Mouse (Mus musculus) heart, adult 8-10 months (tissue): Measurements from ENCODE around the gene Hscb. TPM values are rescaled to one million over a fixed set of nuclear protein-coding genes. Genes with fewer than 3 reads are reported as not detected.
A peak's percentile ranks its signal among the peaks of the same experiment; 100 is the strongest.
"Not testable (repeated sequence)": the region's sequence is repeated elsewhere in the genome, so short reads cannot be mapped to it uniquely, and the experiment has no call there.

ENCODE experiments used
- DNase-seq: peaks from one replicate; pipeline ENCODE4 v3.0.0; 2022; ENCODE audit warnings: low spot score
- total RNA-seq, 4 experiments: library from RNA; stranded (reverse); gene quantifications; 2 replicates each; pipeline ENCODE4 v1.2.4; 2022

The Hscb gene
- 10 to 100 TPM; 17.6 to 21.4 (median 20.4) TPM for total RNA-seq

DNA sequence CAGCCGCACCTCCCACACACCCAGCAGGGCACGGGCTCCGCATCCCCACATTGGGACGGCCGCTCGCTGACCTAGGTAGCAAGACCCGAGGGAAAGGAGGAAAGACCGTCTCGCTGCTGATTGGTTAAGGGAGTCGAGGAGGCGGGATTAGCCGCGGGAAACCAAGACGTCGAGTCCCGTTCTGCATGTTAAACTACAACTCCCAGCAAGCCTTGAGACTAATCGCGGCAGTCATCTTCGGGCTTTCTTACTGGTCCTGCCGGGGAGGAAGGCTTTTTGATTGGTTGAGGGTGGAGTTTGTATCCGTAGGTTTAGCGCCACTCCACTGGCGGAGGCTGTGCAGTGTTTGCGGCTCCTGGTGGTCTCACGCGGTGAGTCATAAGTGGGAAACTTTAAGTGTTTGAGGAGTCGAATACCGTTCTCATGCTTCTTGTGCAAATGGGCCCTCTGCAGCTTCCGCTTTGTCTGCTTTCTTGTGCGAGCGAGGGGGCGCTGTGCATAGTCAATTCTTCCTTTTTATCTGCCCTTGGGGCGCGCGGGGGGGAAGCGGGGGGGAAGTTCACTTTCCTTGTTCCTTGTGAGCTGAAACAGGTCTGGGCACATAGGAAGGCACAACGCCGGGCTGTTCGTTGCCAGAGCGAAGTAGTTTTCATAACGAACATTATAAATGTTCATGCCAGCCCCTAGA lies at the start of gene Hscb, which contains the start of gene Chek2:
Gene Hscb (minus strand): TSS at position 100 of the 688 bp plus-strand sequence.
Gene Chek2 (plus strand): TSS at position 302 of the 688 bp plus-strand sequence.
- DNase-seq: peak; percentile 99

DNA sequence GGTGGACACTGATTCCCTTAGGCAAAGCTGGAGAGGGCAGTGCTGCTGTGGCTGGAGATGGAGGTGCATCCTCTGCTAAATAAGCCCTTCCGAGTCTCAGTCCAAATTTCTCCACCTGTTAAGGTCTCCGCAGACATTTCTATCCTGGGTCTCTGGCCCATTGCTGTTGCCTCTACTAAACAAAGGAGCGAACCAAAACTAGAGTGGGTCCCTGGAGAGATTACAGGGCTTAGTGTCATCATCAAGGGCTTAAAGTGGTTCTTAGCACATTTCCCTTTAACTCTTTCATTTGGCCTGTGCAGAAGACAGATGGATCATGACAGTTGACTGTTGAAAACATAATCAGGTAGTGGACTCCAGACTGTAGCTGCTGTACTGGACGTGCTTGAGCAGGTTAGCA lies 49.0 kb upstream of the Hscb start:
- no peak for DNase-seq

DNA sequence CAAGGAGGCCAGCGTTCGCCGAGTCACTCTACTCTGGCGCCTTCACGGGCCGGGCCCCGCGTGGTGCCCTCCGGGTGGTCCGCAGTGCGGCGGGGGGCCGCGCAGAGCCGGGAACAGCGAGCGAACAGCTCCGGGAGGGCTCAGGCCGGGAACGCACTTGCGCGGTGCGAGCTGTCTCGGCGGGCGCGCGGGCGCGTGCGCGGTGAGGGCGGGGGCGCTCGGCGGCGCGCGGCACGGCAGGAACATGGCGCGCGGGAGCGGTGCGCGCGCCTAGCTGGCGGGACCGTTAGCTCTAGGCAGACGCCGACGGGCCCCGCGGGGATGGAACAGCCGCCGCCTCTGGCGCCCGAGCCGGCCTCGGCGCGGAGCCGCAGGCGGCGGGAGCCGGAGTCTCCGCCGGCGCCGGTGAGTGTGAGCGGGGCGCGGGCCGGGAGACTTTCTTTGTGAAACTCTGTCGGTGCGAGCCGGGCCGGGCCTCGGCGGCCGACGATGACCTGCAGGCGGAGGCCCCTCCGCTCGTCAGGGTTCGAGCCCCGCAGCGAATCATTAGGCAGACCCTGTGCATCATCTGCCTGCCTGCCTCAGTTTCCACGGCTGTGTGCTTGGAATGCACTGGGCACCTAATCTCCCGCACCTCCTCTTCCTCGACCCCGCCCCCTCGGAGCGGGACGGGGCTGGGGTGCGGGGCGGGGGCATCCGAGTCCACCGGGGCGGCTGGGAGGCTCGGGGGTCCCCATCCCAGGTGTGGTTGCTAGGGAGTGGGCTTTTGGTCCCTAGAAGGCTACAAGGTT lies 40.2 kb upstream of the Hscb start, which contains the start of gene Ttc28:
Gene Ttc28 (plus strand): TSS at position 220 of the 791 bp plus-strand sequence.
- DNase-seq: peak; percentile 85

DNA sequence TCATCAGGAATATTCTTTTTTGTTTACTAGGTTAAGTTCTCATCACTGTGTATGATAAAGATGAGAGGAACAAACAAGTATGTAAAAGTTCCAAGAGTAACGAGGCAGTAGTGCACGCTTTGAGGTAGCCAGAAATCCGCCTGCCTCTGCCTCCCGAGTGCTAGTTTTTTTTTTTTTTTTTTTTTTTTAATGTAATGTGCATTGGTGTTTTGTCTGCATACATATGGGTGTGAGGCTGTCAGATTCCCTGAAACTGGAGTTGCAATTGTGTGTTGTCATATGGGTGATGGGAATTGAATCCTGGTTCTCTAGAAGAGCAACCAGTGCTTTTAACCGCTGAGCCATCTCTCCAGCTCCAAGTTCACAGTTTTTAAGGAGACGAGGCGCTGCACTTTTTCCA lies 39.5 kb upstream of the Hscb start:
- no peak for DNase-seq

DNA sequence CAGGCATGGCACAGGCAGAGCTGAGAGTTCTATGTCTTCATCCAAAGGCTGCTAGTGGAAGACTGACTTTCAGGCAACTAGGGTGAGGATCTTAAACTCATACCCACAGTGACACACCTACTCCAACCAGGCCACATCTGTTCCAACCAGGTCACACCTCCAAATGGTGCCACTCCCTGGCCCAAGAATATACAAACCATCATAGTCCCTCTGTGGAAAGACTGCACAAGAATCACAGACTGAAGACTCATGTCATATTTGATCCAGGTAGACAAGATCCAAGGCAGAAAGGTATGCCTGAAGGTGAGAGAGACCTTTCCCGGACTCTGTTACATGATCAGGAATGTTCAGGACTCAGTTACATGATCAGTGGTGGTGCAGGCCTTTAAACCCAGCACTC lies 38.9 kb upstream of the Hscb start:
- not testable (repeated sequence) for DNase-seq

DNA sequence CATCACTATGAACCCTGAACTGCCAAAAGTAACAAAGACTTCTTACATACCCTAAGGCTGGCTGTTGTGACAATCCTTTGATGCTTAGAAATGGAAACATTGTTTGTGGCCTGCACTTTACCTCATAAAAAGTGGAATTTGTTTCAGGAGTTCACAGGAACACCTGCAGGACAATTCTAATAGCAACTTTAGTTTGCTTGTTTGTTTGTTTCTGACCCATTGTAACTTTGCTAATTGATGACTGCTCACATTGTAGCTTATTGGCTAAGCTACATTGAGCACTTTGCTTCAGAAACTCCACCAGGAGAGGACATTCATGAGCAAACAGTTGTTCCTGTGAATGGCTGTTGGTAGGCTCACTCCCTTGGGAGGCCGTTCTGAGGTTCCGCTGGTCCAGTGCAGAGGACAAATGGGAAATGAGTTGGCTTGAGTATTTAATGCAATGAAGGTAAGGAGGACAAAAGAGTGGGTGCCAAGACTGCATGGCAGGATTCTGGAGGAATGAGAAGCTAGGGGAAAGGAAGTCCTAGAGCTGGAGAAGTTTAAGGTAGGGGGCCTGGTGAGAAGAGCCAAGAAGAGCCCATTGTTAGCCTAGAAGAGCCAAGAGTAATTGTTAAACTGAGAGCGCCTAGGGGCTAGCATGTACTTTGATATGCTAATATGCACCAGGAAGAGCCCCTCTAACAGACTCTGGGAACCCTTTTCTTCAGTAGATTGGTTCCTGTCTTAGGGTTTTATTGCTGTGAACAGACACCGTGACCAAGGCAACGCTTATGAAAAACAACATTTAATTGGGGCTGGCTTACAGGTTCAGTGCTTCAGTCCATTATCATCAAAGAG lies 38.3 kb upstream of the Hscb start:
- no peak for DNase-seq

DNA sequence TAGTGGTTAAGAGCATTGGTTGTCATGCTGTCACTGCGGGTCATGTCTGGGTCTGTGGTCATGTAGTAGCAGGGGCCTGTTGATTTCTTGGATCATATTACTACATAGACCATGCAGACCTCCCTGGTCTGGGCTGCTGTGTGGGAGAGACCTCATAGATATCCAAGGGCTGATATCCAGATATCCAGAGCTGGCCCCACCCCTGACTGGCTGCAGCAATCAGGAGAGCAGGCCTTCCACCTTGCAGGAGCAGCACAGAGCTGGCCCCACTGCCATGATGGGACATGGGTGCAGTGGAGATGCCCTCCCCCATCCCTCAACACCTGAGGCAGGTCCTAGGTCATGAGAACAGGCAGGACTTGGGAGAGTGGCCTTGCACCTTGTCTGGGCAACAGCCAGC lies 35.7 kb upstream of the Hscb start:
- no peak for DNase-seq

DNA sequence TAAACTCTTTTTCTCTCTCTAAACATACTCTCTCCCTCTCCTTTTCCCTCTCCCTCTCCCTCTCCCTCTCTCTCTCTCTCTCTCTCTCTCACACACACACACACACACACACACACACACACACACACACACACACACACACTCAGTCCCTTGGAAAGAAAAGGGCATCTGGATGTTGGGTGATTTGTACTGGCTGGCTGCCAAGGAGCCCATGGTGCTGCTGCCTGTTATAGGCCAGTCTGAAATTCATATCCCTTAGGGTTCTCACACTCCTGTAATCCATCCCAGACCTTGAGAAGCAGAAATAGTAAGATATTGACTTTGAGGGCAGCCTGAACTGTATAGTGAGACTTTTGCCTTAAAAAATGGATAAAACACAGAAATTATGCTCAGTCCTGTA lies 35.1 kb upstream of the Hscb start:
- DNase-seq: no peak

DNA sequence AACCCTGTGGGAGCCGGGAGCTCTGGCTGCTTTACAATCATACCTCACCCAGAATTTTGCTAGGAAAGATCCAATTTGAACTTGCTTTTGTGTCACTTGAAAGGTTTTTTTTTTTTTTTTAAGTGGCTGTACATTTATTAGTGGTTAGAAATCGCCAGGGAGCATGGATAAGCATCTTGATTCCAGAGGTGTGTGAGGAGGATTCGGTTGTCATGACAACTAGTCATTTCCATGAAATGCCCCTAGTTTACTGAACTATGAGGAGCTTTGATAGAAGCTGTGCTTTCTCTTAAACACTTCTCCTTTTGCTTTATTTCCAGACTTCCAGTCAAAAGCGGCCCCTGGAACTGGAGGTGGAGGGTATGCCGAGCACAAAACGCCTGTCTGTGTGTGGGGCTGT lies 33.6 kb upstream of the Hscb start:
- DNase-seq: no peak

DNA sequence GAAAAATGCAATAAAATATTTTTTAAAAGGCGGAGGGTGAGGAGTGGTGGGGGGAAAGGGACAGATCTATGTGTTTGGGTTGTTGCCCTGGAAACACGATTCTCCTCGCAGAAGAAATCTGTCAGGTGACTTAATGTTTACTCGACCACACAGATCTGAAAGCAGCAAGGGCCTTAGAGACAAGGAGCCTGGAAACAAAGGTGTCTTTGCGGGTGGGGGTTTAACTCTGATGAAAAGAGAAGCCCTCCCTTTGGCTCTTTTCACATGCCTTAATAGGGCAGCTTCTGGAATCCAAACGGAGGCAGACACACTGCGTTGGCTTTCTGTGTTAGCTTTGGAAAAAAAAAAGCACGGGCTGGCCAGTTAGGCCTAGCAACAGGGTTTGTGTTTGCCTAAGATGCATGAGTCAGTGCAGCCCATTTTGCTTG lies 29.7 kb upstream of the Hscb start:
- DNase-seq: peak; percentile 35

DNA sequence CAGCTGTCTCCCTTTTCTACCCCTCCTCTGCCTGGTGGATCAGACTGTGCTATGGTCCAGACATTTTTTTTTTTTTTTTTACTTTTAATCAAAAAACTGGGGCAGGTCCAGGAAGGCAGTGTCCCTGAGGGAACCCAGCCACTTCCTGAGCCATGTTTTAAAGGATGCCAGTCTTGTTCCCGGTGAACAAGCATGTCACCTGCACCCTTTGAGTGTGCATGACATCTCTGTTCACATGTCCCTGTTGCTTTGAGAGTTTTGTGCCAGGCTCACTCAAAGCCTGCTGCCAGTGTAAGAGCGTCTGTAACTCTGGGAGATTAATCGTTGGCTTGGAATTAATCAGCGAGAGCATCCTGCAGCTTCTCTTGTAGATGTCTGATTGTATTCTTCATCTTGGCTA lies 28.9 kb upstream of the Hscb start:
- DNase-seq: no peak

DNA sequence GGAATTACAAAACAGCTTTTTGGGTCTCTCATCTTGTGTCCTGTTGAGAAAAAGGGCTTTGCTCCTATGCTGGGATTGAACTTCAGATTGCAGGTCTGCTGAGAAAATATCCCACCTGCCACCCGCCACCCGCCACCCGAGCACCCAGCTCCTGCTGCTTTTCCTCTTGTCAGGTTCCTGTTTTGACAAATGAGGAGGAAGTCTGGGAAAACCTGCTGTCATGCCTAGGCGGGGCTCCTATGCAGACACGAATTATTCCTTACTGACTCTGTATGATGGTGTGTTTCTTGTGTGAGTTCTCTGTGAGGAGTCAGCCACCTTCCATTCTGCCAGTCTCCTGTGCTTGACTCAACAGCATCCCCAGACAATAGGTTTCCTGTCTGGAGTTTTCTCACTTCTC lies 20.9 kb upstream of the Hscb start:
- no peak for DNase-seq

DNA sequence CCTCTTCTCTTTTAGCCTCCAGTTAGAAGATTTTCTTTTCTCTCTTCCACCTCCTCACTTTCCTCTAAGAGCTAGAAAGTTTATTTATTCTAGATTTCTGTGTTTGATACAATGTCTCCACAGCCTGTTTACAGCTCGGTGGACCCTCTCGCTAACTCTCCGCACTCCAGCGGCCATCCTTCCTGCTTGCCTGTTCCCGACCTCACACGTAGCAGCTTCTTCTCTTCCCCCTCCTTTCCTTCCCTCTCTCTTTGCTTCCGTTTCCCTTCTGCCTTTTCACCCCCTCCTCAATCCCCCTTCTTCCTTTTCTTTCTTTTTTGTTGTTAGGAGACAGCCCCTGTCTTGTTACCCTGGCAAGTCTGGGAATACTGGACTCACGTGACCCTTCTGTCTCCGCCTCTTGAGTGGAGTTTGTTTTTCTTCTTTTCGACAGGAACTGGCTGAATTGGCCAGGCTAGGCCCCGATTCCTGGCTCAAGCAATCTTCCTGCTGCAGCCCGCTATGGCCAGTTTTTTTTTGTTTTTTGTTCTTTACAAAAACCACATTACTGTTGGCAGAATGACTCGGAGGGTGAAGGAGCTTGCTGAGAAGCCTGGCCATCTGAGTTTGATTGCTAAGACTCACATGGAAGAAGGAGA lies 19.6 kb upstream of the Hscb start:
- peak; percentile 89 for DNase-seq

DNA sequence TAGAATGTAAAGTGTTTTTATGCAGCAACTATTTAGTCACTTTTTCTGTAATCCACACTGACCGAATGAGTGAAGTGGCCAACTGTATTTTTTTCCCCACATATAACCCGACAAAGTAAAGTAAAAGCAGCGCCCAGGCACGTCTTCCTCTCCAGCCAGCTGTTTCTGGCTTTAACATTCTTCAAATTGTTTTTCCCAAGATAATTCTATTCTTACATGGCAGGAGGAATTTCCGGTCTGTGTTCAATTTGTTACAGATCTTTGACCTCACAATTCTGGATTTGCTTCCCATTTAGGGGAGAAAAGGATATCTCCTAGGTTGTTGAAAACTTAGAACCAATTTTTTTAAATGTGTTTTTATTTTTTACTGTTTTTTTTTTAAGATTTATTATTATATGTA lies 17.5 kb upstream of the Hscb start:
- peak; percentile 76 for DNase-seq

DNA sequence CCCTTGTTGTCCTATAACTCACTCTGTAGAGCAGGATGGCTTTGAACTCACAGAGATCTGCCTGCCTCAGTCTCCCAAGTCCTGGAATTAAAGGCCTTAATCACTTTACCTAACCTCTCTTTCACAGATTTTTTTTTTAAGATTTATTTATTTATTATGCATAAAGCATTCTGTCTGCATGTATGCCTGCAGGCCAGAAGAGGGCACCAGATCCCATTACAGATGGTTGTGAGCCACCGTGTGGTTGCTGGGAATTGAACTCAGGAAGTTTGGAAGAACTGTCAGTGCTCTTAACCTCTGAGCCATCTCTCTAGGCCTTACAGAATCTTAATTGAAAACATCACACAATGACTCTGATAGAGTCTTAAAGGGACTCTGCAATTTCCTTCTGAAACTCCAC lies 13.4 kb upstream of the Hscb start:
- no peak for DNase-seq

DNA sequence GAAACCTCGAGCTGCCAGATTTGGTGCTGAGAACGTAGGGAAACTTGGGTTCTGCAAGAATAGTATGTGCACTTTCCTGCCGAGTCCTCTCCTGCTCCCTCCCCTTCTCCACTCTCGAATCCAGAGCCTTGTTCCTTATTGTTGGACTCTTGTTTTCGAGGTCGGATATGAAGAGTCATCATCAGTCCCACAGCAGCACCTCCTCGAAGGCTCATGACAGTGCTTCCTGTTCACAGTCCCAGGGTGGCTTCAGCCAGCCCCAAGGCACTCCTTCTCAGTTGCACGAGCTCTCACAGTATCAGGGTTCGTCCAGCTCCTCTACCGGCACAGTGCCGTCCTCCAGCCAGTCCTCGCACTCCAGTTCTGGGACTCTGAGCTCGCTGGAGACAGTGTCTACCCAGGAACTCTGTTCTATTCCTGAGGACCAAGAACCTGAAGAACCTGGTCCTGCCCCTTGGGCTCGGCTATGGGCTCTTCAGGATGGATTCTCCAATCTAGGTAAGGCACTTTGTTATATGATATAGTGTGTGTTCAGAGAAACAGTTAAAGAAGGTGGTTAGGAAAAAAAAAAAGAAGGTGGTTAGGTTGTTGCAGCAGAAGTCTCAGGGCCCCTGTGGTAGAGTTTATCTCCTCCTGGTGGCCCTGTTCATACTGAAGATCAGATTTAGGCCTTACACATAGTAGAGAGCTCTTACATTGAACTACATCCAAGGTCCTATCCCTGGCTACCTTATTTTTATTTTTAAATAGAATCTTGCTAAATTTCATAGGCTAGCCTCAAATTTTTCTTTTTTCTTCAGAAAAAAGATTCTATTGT lies 1.7 kb upstream of the Hscb start:
- DNase-seq: no peak

DNA sequence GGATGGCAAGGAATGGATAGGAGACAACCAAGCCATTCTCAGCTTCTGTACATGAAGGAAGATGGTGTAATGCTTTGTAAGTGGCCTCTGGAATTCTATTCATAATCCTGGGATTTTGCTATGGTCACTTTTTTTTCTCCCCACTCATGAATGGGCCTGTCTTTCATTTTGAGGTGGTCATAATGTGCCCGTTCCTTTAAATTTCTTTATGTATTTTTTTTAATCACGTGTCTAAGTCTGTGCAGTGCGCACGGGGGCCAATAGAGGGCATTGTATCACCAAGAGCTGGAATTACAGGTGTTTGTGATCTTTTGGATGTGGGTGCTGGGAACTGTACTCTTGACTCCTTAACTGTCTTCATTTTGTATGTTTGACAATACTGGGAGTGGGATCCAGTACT lies 888 bp upstream of the Hscb start:
- DNase-seq: peak; percentile 45

DNA sequence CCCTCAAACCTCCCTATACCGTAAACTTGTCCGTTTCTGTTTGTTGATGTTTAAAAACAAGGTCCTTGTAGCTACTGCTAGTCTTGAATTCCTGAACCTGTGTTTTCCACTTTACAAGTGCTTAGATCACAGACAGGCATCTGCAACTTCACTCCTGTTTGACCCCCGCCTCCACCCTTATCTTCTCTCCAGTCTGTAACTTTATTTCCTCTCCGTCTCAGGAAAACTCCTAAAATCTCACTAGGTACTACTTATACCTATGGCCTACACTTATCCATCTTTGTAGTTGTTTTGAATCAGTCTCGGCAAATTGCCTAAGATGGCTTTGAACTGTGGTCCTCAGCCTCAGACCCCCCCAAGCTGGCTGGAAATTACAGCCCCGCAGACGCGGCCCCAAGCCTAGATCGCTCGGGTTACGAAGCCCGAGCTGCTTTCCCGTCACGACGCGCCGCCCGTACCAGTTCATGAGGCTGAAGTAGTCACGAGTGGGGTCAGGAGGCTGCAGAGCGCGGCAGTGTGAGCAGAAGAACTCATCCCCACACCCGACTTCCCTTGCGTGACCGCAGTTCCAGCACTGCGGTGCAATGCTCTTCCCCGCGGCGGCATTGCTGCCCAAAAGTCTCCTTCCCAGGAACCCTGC lies 419 bp downstream of the Hscb start:
- no peak for DNase-seq

DNA sequence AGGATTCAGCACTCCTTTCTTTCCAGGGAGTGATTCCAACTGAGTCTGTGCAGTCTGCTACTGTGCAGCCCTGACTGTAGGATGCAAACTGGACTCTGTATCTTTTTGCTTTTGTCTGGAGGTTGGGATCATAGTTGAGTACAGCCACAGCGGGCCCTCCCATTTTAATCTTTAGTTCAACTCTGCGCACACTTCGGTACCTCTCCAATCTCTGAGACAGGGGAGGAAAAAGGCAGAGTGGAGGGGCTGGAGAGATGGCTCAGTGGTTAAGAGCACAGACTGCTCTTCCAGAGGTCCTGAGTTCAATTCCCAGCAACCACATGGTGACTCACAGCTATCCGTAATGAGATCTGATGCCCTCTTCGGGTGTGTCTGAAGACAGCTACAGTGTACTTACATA lies 1.6 kb downstream of the Hscb start:
- not testable (repeated sequence) for DNase-seq

DNA sequence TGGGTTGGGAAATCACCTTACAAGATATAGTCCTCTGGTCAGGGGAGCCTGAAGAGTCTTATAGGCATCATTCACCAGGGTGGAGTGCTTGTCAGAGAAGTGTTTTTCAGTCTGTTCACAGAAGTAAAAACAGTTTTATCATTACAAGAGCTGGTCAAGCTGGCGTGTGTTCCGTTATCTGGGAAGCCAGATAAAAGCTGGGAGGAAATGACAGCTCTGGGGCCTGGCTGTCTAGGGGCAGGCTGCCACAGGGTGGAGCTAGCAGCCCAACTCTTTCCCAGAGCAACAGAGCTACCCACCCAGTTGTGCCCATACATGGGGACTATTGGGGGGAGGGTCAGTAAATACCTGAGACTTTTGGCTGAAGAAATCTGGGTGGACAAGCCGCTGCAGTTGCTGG lies 3.6 kb downstream of the Hscb start:
- peak; percentile 62 for DNase-seq
